Mouse (Mus musculus) ES-E14 (cell line): ENCODE data around the gene Arhgap44. TPM values are rescaled to one million over a fixed set of nuclear protein-coding genes. Genes with fewer than 3 reads are reported as not detected.
A peak's percentile ranks its signal among the peaks of the same experiment; 100 is the strongest.

Experiments used
- DNase-seq: peaks from one replicate; pipeline ENCODE4 v3.0.0-alpha.2; 2013; ENCODE audit warnings: low read depth, low spot score
- H3K27ac ChIP-seq: 2 replicates; pipeline ENCODE4 v1.5.1; 2012; ENCODE audit warnings: low read depth, mild to moderate bottlenecking, low read length, moderate library complexity, mixed read lengths; ENCODE audit not compliant: poor library complexity, insufficient read depth, severe bottlenecking
- H3K36me3 ChIP-seq: 2 replicates; pipeline ENCODE4 v1.6.1; 2012; ENCODE audit warnings: mild to moderate bottlenecking, low read length, moderate library complexity, mixed read lengths; ENCODE audit not compliant: control insufficient read depth, poor library complexity, insufficient read depth, severe bottlenecking
- H3K4me1 ChIP-seq, 2 experiments: fragments of 150-350 bp in 1 of 2; sonication (generic) in 1 of 2; 2 replicates each; pipeline ENCODE4 v1.6.1; 2012; ENCODE audit warnings: low read length in 2 of 2, mild to moderate bottlenecking in 1 of 2, mixed read lengths in 1 of 2; ENCODE audit not compliant: control insufficient read depth in 2 of 2, insufficient read depth in 2 of 2, poor library complexity in 1 of 2
- H3K4me3 ChIP-seq, 2 experiments: fragments of 150-350 bp in 1 of 2; sonication (generic) in 1 of 2; 2 replicates each; pipeline ENCODE4 v1.5.1; 2012; ENCODE audit warnings: low read length in 2 of 2, low read depth in 1 of 2, mild to moderate bottlenecking in 1 of 2, mixed read lengths in 1 of 2; ENCODE audit not compliant: insufficient read depth in 1 of 2, poor library complexity in 1 of 2, severe bottlenecking in 1 of 2
- H3K9ac ChIP-seq: 2 replicates; pipeline ENCODE4 v1.6.1; 2012; ENCODE audit warnings: low read depth, mild to moderate bottlenecking, low read length, mixed read lengths; ENCODE audit not compliant: poor library complexity, insufficient read depth, severe bottlenecking
- H3K9me3 ChIP-seq: fragments of 150-350 bp; sonication (generic); 2 replicates; pipeline ENCODE4 v1.6.1; 2012; ENCODE audit warnings: low read depth, mild to moderate bottlenecking, low read length; ENCODE audit not compliant: control insufficient read depth, insufficient read depth
- CHD2 ChIP-seq: IDR thresholded peaks from 2 replicates; pipeline ENCODE4 v1.6.1; 2014; ENCODE audit warnings: mild to moderate bottlenecking, low read depth, low read length, inconsistent platforms
- HCFC1 ChIP-seq: IDR thresholded peaks from 2 replicates; pipeline ENCODE4 v1.6.1; 2012; ENCODE audit warnings: low read length, inconsistent platforms, borderline replicate concordance; ENCODE audit not compliant: insufficient read depth
- MAFK ChIP-seq: IDR thresholded peaks from 2 replicates; pipeline ENCODE4 v1.6.1; 2014; ENCODE audit warnings: mild to moderate bottlenecking, low read depth, low read length, inconsistent platforms; ENCODE audit not compliant: insufficient read depth
- ZC3H11A ChIP-seq: IDR thresholded peaks from 2 replicates; pipeline ENCODE4 v1.6.1; 2012; ENCODE audit warnings: low read depth, mild to moderate bottlenecking, inconsistent platforms, low read length, borderline replicate concordance
- ZNF384 ChIP-seq: IDR thresholded peaks from 2 replicates; pipeline ENCODE4 v1.6.1; 2012; ENCODE audit warnings: low read depth, low read length, inconsistent platforms
- in situ Hi-C, 2 experiments: fragments of 600-800 bp; cut with MboI; formaldehyde crosslinking; loops; one replicate each; pipeline ENCODE4 v1.15.1; 2025; ENCODE audit warnings: low sequenced_read_pairs in 2 of 2, inconsistent platforms in 1 of 2; ENCODE audit not compliant: unreplicated experiment in 2 of 2
- total RNA-seq: library from RNA; depleted of rRNA; stranded (reverse); fragments of 300-350 nt; gene quantifications from 2 replicates; pipeline ENCODE4 v1.2.3, GENCODE M21; 2012

Arhgap44 gene
- total RNA-seq, 1 experiment, result 8.8 TPM

DNA sequence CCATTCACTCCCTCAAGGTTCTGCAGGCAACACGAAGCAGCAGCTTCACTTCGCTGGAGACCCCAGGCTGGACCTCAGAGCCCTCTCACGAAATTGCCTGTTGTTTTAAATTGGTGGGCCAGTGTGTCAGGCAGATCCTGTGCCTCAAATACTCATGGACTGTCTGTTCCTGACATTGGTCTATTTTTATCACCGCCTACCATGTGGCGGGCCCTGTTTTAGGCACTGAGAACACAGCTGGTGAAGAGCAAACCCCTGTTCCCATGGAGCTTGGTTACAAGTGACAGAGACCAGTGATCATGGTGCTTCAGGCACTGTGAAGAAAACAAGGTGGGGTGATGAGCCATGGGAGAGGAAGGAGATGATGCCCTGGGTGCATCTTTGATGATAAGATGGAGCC is 93.2 kb downstream of the Arhgap44 start:
- Histone ChIP-seq H3K4me3 (no peak overlapping the region), H3K27ac (no peak overlapping the region), H3K9ac (no peak overlapping the region), H3K4me1 (no peaks in the 10 kb centered on the region), H3K36me3 (no peaks in the 10 kb centered on the region; the same call in none of the 2 replicates), H3K9me3 (no peaks in the 10 kb centered on the region)
- DNase-seq, result no peak
- in situ Hi-C loops, result no loop called here
- no peak for TF ChIP-seq CHD2

DNA sequence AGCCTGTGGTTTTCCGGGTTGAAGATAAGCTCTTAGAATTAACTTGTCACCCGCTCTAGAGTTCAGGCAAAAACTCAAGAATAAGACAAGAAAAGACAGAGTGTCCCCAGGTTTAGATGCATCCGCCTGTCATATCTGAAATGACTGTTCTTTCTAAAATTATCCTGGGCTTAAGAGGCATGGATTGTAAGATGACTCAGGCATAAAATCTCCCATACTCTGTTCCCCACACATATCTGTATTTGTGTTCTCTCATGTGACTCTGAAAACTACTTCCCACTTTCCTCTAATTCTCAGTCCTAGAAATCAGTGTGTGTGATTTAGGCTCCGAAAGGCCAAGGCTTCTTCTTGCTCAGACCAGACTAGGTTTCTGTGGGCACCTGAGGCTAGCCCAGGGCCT is 93.7 kb downstream of the Arhgap44 start:
- in situ Hi-C loops, result no loop called here
- Histone ChIP-seq H3K27ac (no peak overlapping the region), H3K4me3 (no peak overlapping the region), H3K4me1 (no peaks in the 10 kb centered on the region), H3K9me3 (no peaks in the 10 kb centered on the region), H3K36me3 (no peaks in the 10 kb centered on the region; the same call in none of the 2 replicates), H3K9ac (no peak overlapping the region)
- TF ChIP-seq HCFC1 (no peak), MAFK (no peak), ZNF384 (no peak), CHD2 (no peak), ZC3H11A (no peak)
- DNase-seq, result no peak

DNA sequence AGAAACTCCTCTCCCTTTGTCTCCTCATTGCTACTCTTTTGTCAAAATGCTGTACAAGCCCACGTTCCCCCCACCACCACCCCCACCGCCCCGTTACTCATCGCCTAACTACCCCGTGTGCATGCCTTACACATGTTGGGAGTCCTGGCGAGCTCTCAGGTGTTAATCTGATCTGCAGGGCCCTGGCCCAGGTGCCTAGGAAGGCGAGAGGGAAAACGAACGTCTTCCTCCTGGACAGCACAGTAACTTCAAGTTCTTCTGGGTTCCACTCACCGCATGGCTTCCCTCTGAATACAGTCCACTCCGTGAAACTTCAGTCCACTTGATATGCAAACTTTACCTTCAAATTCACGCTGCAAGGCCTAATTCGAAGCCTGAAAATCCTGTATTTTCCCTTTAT is 97.6 kb downstream of the Arhgap44 start:
- in situ Hi-C loops, result no loop called here
- H3K9ac ChIP-seq, result no peak overlapping the region
- H3K4me3 ChIP-seq, result no peak overlapping the region
- peaks cover 2% of the 10 kb centered on the region; the same call in 1 of the 2 replicates for H3K36me3 ChIP-seq
- TF ChIP-seq CHD2 (no peak), ZNF384 (no peak), MAFK (no peak), HCFC1 (no peak)
- no peaks in the 10 kb centered on the region for H3K9me3 ChIP-seq
- H3K4me1 ChIP-seq, result no peaks in the 10 kb centered on the region
- no peak overlapping the region for H3K27ac ChIP-seq
- no peak for DNase-seq

DNA sequence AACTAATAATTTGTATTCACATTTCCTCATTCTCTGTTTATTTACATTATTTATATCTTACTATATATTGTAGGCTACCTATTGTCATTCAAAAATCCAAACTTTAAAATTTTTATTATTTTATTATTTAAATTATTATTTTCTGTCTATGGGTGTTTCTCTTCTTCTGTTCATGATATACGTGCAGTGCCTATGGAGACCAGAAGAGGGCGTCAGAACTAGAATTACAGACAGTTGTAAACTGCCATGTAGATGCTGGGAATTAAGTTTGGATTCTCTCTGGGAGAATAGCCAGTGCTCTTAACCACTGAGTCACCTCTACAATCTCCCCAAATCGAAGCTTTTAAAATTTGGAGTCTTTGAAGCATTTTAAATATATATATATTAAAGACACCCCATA is 101.3 kb downstream of the Arhgap44 start:
- in situ Hi-C loops, result no loop called here
- peak; percentile 12 for DNase-seq
- Histone ChIP-seq H3K4me1 (no peaks in the 10 kb centered on the region), H3K4me3 (no peak overlapping the region), H3K27ac (no peak overlapping the region), H3K9ac (no peak overlapping the region), H3K36me3 (peaks cover 6% of the 10 kb centered on the region; the same call in 1 of the 2 replicates), H3K9me3 (no peaks in the 10 kb centered on the region)
- TF ChIP-seq CHD2 (no peak), ZNF384 (no peak), MAFK (no peak), HCFC1 (no peak), ZC3H11A (no peak)

DNA sequence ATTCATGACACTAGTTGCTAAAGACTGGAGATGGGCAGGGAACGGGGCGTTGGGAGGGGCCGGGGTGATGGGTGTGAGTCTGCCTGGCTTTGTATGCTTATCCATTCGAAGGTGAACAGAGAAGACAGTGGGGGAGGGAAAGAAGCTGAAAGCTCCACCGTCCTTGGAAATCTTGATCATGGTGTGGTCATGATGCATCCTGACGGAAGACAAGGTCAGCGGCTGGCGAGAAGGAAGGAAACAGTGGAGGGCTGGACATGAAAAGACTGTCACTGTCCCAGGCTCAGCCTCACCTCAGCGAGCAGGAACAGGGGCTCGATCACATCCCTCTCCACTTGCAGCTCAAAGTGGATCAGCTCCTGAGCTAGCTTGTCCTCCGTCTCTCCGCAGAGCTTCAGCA is 103.2 kb downstream of the Arhgap44 start:
- H3K36me3 ChIP-seq, result peaks cover 6% of the 10 kb centered on the region; the same call in 1 of the 2 replicates
- no peak for TF ChIP-seq ZNF384
- no peak for TF ChIP-seq MAFK
- no peak for TF ChIP-seq ZC3H11A
- TF ChIP-seq CHD2, result no peak
- TF ChIP-seq HCFC1, result no peak
- no peak overlapping the region for H3K27ac ChIP-seq
- in situ Hi-C loops, result no loop called here
- no peak overlapping the region for H3K9ac ChIP-seq
- H3K4me1 ChIP-seq, result no peaks in the 10 kb centered on the region
- H3K4me3 ChIP-seq, result no peak overlapping the region
- DNase-seq, result no peak
- no peaks in the 10 kb centered on the region for H3K9me3 ChIP-seq
